Mouse (Mus musculus) spleen, postnatal 36 days (tissue): ENCODE results near the gene Bysl.
"Not testable (repeated sequence)": the region's sequence is repeated elsewhere in the genome, so short reads cannot be mapped to it uniquely, and the experiment has no call there.

Experiments used
- DNase-seq, 2 experiments: peaks; one replicate each; pipeline ENCODE4 v3.0.0; 2022; ENCODE audit warnings: low spot score in 2 of 2, mixed read lengths in 1 of 2

The Bysl gene

GRCm38 (mm10) chr17:47618556-47619311 is 7.4 kb upstream of the Bysl start:
- DNase-seq: no peak

- peak in 1 of 2 experiments; percentile 75 for DNase-seq
Observed at GRCm38 (mm10) chr17:47617605-47618307, 6.5 kb upstream of the Bysl start.

GRCm38 (mm10) chr17:47616652-47617051 is 5.4 kb upstream of the Bysl start:
- no peak for DNase-seq

DNA sequence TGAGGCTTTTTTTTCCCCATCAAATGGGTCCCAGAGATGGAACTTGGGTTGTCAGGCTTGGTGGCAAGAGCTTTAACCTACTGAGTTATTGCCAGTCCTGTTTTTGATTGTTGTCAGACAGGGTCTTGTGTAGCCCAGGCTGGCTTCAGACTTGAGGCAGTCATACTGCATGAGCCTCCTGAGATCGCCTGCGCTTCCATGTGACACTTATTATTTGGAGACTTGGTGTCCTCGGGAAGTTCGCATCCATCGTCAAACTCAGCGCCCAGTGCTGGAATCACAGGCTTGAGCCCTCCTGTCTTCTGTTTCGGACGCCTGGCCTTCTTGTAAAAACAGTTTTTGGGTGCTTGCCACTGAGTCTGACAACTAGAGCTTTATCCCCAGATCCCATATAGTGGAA is 4.8 kb upstream of the Bysl start:
- no peak for DNase-seq

DNA sequence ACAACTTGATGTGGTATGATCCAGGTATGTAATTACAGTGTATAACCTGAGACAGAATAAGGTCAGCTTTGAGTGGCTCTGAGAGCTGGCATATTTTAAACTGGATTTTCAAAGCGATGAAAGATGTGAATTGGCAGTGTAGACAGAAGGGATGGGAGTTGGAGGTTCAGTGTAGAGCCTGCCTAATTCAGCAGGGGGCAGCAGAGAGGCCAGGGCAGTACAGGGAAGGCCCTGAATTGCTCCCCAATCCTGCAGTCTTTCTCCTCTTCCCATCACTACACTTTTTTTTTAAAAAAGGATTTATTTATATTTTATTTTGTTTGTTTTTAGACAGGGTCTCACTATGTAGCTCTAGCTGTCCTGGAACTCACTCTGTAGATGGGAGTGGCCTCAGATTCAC is 2.7 kb upstream of the Bysl start:
- no peak for DNase-seq

- DNase-seq: no peak
Observed at GRCm38 (mm10) chr17:47611661-47611982, 330 bp upstream of the Bysl start.

- no peak for DNase-seq
Observed at GRCm38 (mm10) chr17:47609182-47609581, 2.1 kb downstream of the Bysl start.

- DNase-seq: no peak
Observed at GRCm38 (mm10) chr17:47606220-47606619, 5.1 kb downstream of the Bysl start.

DNA sequence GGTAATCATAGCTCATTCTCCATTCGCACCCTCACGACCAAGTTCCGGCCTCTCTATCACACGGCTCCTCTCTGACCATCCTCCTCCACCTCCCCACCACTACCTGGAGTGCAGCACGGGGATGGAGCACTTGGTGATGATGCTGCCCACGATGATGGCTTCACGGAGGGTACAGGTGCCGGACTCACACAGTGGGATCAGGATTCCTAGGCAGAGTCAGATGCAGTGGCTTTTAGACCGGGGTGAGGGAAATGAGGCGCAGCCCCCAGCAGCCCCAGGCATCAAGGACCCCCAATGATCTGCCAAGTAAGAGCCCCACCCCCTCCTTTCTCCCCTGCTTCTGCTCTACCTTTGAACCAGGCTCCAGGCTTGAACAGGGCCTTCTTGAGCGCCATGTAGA is 9.0 kb downstream of the Bysl start:
- DNase-seq: no peak

DNA sequence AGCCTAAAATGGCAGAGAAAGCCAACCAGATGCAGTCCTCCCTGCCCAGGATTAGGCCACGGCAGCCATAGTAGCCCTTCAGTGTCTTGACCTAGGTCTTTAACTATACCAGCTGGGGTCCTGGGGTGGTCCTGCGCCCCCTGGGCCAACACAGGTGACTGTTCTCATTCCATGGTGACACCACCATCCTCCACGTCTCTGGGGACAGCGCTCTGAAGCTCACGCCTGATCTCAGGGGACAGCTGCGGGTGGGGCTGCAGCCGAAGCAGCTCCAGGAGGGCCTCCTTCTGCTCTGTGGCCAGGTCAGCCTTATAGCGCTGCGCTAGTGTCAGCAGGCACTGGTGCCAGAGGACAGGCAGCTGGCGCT is 9.9 kb downstream of the Bysl start:
- no peak for DNase-seq

DNA sequence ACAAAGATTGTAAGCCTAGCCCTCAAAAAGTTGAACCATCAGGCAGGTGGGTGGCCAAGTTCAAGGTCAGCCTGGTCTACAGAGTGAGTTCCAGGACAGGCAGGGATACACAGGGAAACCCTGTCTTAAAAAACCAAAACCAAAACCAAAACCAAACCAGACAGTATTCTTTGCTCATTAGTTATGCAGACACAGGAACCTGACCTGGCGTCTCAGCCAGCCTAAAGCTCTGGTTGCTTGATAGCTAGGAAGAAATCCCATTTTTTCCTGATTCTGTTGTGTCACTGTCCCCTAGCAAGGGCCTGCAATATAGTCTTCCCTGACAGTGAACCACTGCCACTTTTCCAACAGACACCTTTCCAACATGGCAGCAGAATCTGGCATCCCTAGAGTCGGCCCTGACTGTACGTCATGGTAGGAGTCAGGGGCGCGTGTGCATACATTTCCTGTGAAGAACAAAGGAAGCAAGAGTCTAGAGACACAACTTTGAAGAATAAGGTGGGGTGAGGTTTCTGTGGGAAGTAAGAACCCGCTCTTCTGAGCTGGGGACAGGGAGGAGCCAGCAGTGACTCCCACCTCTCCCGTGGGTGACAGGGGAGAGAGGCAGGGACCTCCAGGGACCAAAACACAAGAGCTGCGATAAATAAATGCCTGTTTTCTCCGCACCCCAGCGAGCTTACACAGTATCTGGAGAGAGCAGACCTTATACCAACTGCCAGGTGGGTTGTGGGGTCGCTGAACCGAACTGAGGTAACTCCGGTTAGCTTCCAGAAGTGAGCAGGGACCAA is 10.5 kb downstream of the Bysl start:
- no peak for DNase-seq

DNA sequence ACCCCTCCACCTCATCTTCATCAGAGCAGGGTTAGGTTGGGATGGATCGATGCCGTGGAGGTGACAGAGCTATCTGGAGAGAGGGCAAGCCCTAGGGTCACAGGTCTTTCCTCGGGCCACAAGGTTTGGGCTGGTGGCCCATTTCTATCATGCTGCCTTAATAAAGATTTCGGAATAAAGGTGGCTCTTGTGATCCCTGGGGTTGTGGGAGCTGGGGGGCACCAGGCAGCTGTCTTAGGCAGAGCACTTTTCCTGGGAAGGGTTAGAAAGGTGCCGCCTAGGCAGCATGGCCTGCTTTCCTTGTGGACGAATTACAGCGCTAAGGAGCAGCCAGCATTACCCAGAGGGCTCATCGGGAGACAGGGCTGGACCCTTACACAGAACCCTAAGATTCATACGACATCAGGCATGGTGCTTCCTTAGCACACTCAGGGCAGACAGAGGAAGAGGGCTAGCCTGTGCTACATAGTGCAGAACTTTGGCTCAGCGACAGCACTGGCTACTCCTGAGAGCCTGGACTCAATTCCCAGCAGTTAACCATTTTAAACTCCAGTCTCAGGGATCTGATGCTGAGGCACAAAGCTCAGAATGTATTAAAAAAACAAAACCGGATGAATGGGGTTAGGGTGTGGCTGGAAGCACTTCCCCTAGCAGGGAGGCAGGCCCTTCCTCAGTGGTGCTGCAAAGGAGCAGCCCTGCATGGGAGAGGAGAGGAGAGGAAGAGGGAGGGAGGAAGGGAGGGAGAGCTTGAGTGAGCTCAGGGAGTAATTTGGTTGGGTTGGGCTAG is 11.6 kb downstream of the Bysl start:
- DNase-seq: peak; percentile 52 to 64

GRCm38 (mm10) chr17:47598580-47599304 is 12.6 kb downstream of the Bysl start:
- not testable (repeated sequence) for DNase-seq

GRCm38 (mm10) chr17:47597838-47598579 is 13.3 kb downstream of the Bysl start:
- peak; percentile 73 to 83 for DNase-seq

DNA sequence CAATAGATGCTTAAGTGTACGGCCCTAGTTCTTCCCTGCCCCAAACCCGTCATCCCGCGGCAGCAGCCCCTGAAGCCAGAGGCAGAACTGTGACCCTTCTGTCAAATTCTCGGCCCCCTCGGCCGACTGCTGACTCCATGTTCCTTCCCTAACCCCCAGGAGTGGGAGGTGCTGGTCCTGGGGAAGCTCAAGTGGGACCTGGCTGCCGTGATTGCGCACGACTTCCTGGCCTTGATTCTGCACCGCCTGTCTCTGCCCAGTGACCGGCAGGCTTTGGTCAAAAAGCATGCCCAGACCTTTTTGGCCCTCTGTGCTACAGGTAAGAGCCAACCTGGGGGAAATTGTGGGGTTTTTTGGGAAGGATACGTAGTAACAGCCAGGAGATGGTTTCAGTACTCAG is 14.0 kb downstream of the Bysl start:
- no peak for DNase-seq

GRCm38 (mm10) chr17:47596839-47597164 is 14.5 kb downstream of the Bysl start:
- DNase-seq: no peak

DNA sequence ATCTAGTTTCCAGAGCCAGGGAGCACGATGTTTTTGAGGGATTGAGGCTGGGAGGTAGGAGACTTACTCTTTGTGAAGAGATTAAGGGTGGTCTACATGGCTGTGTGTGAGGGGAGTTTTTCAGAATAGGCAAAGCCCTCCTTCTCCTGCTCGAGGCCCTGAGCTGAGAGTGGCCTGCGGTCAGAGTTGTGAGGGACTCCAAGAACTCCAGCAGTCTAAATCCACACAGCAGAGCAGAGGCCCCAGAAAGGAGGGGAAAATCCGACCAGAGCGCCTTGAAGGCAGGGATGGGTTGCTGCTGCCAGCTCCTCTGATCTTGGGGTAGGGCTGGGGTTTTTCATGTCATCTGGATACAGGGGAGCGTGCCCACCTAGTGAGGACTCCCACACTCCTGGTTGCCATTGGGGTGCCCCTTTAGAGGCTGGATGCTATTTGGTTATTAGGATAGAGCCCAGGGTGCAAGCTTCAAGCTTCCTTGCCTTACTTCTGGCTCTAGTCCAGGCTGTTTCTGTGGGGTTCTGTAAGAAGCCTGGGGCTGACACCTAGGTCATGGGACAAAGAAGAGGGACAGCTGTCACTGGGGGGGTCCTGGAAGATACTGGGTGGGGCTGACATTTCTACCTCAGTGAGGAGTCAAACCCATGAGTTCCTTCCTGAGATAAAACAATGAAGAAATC is 15.0 kb downstream of the Bysl start:
- no peak for DNase-seq

GRCm38 (mm10) chr17:47595248-47596161 is 15.8 kb downstream of the Bysl start:
- DNase-seq: peak; percentile 46 to 66

DNA sequence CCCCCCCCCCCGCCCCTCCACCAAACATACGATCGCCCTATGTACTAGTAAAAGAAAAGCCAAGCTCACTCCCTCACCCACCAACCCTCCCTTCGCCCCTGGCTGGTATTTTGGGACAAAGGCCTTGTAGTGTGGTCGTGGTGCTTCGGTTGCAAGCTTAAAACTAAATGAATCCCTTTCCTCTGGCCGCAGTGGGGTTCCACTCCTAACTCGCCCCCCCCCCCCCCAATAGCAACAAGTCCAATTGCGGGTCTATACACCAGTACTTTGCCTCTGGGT is 16.4 kb downstream of the Bysl start:
- no peak for DNase-seq
